Mouse (Mus musculus): ENCODE measurements around the gene Aes. TPM values are rescaled to one million over a fixed set of nuclear protein-coding genes. Genes with fewer than 3 reads are reported as not detected.

Gene Aes
- polyA plus RNA-seq, 1 experiment from 2014 or later, result 301 TPM

GRCm38 (mm10) chr10:81553232-81553631, 6.1 kb upstream of the Aes start:
- H3K4me3 ChIP-seq (ENCODE audit: inconsistent target), result no peak overlapping the region
- no peak overlapping the region for H3K27ac ChIP-seq
- no peaks in the 10 kb centered on the region for H3K36me3 ChIP-seq (ENCODE audit: inconsistent target)
- 91% methylated on average over 5 of the region's 5 CpGs for WGBS (ENCODE audit: missing documents)
- H3K79me2 ChIP-seq (ENCODE audit: inconsistent target), result no peaks in the 10 kb centered on the region

GRCm38 (mm10) chr10:81553807-81554755, 5.2 kb upstream of the Aes start:
- 90% methylated on average over 6 of the region's 6 CpGs for WGBS (ENCODE audit: missing documents)
- no peak overlapping the region for H3K27ac ChIP-seq

DNA sequence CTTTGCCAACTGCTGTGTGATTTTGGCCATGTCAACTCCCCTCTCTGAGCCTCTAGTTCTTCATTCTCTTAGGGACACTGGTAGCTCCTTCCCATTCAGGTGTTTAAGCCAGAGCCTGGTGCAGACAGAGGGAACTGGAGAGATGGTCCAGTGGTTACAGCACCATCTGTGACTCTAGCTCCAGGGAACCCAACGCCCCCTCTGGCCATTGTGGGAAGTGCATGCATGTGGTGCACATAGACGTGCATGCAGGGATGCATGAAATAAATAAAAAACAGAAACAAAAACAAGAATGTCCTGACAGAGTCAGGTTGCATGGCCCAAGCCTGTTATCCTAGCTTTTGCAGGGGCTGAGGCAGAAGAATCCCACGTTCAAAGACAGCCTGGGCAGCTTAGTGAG, 3.0 kb upstream of the Aes start:
- Histone ChIP-seq H3K4me3 (ENCODE audit: inconsistent target) (no peak overlapping the region), H3K27ac (no peak overlapping the region), H3K36me3 (ENCODE audit: inconsistent target) (no peaks in the 10 kb centered on the region), H3K79me2 (ENCODE audit: inconsistent target) (peaks cover 22% of the 10 kb centered on the region)
- 86% methylated on average over 3 of the region's 3 CpGs for WGBS (ENCODE audit: missing documents)

More at GRCm38 (mm10) chr10:81553807-81554755, 5.2 kb upstream of the Aes start:
- Histone ChIP-seq H3K36me3 (ENCODE audit: inconsistent target) (no peaks in the 10 kb centered on the region), H3K4me3 (ENCODE audit: inconsistent target) (no peak overlapping the region), H3K79me2 (ENCODE audit: inconsistent target) (peaks cover 3% of the 10 kb centered on the region; the same call in 1 of the 2 replicates)

DNA sequence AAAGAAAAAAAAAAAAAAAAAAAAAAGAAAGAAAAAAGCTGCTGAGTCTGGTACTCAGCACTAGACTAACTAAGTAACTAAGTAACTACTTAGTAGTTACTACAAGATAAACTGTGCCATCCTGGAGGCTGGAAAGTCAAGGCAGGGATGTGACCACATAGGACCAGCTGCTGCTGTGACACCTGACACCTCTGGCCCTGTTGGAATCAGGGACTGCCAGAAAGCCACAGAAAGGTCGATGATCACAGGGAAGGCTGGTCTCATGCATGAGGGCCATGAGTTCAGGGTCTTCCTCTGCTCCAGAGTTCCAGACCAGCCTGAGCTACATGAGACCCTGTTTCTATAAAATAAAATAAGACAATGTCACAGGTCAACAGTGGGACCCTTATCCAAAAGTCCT, 1.8 kb upstream of the Aes start:
- Histone ChIP-seq H3K4me3 (ENCODE audit: inconsistent target) (no peak overlapping the region), H3K36me3 (ENCODE audit: inconsistent target) (no peaks in the 10 kb centered on the region), H3K79me2 (ENCODE audit: inconsistent target) (peaks cover 34% of the 10 kb centered on the region), H3K27ac (no peak overlapping the region)
- 65% methylated on average over 1 of the region's 1 CpGs for WGBS (ENCODE audit: missing documents)

GRCm38 (mm10) chr10:81559627-81560539, 595 bp downstream of the Aes start:
- H3K27ac ChIP-seq, result peak overlapping the region; percentile 87
- H3K79me2 ChIP-seq (ENCODE audit: inconsistent target), result peaks cover 49% of the 10 kb centered on the region
- H3K4me3 ChIP-seq (ENCODE audit: inconsistent target), result peak overlapping the region; percentile 87
- peaks cover 7% of the 10 kb centered on the region; the same call in 1 of the 2 replicates for H3K36me3 ChIP-seq (ENCODE audit: inconsistent target)
- WGBS (ENCODE audit: missing documents), result under 1% methylated on average over 36 of the region's 36 CpGs

DNA sequence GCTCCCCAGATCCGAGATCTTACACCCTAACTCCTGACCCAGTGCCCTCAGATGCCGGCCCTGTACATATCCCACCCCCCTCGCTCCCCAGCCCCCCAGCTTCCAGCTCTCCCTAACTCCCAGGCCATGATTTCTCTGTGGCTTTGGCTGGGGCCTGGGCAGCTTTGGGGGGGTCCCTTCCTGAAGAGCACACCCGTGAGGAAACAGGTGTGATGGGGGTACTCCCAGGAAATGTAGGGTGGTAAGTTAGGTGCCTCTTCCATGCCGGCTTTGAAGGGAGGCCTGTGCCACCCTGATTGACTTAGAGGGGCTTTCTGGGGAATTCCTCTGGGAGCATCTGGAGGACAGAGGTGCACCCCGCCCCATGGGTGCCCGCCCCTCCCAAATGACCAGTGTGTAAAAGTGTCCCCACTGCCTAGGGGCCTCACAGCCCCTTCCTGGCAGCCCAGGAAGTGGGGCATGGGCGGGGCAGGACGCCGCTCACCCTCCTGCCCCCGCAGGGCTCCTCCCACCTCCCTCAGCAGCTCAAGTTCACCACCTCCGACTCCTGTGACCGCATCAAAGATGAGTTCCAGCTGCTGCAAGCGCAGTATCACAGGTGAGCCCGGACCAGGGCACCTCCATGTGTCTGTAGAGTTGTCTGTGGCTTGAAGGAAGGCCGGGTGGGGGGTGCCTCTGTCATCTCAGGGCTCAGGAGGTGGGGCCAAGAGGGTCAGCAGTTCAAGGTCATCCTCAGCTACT, 1.6 kb downstream of the Aes start:
- Histone ChIP-seq H3K36me3 (ENCODE audit: inconsistent target) (peaks cover 16% of the 10 kb centered on the region; the same call in 1 of the 2 replicates), H3K79me2 (ENCODE audit: inconsistent target) (peaks cover 49% of the 10 kb centered on the region), H3K4me3 (ENCODE audit: inconsistent target) (peak overlapping the region; percentile 87), H3K27ac (peak overlapping the region; percentile 87)
- 10% methylated on average over 13 of the region's 16 CpGs for WGBS (ENCODE audit: missing documents)

DNA sequence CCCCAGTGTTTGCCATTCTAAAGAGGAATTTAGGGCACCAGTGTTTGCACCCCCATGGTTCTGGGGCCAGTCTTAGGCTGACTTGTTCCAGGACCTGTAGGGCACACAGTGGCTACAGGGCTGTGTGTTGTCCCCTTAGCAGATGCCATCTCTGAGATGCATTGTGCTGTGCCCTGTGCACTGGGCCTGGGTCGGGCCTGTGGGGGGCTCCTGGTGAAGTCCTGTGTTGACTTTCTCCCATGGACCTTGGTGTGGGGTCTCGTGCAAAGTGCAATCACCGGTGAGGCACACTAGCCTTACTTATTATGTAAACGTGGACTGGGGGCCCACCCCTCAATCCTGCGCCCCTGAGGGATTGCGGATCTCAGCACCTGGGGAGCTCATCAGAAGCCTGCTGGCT, 3.1 kb downstream of the Aes start:
- no peak overlapping the region for H3K4me3 ChIP-seq (ENCODE audit: inconsistent target)
- H3K27ac ChIP-seq, result no peak overlapping the region
- peaks cover 49% of the 10 kb centered on the region for H3K79me2 ChIP-seq (ENCODE audit: inconsistent target)
- WGBS (ENCODE audit: missing documents), result 97% methylated on average over 6 of the region's 6 CpGs
- peaks cover 16% of the 10 kb centered on the region; the same call in 1 of the 2 replicates for H3K36me3 ChIP-seq (ENCODE audit: inconsistent target)

DNA sequence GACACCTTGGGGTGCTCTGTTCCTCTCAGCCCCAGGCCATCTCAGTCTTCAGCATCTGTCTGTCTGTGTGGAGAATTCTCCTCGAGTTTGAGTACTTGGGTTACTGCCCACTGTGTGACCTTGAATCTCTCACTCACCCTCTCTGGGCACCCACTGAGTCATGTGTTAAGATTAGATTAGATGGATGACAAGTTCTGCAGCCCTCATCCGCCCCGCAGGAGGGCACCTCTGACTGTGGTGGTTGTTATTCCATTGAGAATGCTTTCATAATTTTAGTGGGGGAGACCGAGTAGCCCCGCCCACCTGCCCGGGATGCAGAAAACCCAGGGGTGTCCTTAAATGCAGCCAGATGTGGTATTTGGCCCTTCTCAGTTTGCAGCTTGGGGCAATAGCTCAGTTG, 4.2 kb downstream of the Aes start:
- peaks cover 49% of the 10 kb centered on the region for H3K79me2 ChIP-seq (ENCODE audit: inconsistent target)
- H3K36me3 ChIP-seq (ENCODE audit: inconsistent target), result peaks cover 16% of the 10 kb centered on the region; the same call in 1 of the 2 replicates
- no peak overlapping the region for H3K4me3 ChIP-seq (ENCODE audit: inconsistent target)
- H3K27ac ChIP-seq, result no peak overlapping the region
- WGBS (ENCODE audit: missing documents), result 77% methylated on average over 6 of the region's 6 CpGs

GRCm38 (mm10) chr10:81564216-81564615, 4.9 kb downstream of the Aes start:
- no peak overlapping the region for H3K4me3 ChIP-seq (ENCODE audit: inconsistent target)
- H3K79me2 ChIP-seq (ENCODE audit: inconsistent target), result peaks cover 46% of the 10 kb centered on the region
- WGBS (ENCODE audit: missing documents), result 44% methylated on average over 10 of the region's 10 CpGs
- peaks cover 16% of the 10 kb centered on the region; the same call in 1 of the 2 replicates for H3K36me3 ChIP-seq (ENCODE audit: inconsistent target)
- H3K27ac ChIP-seq, result no peak overlapping the region

- no peak overlapping the region for H3K4me3 ChIP-seq (ENCODE audit: inconsistent target)
- WGBS (ENCODE audit: missing documents), result 88% methylated on average over 10 of the region's 10 CpGs
- H3K79me2 ChIP-seq (ENCODE audit: inconsistent target), result peaks cover 43% of the 10 kb centered on the region
- peaks cover 16% of the 10 kb centered on the region; the same call in 1 of the 2 replicates for H3K36me3 ChIP-seq (ENCODE audit: inconsistent target)
- no peak overlapping the region for H3K27ac ChIP-seq
Observed at GRCm38 (mm10) chr10:81564734-81565133, 5.4 kb downstream of the Aes start.

GRCm38 (mm10) chr10:81565257-81566228, 6.3 kb downstream of the Aes start:
- Histone ChIP-seq H3K36me3 (ENCODE audit: inconsistent target) (peaks cover 16% of the 10 kb centered on the region; the same call in 1 of the 2 replicates), H3K27ac (no peak overlapping the region), H3K4me3 (ENCODE audit: inconsistent target) (no peak overlapping the region), H3K79me2 (ENCODE audit: inconsistent target) (peaks cover 35% of the 10 kb centered on the region)
- WGBS (ENCODE audit: missing documents), result 78% methylated on average over 18 of the region's 20 CpGs

DNA sequence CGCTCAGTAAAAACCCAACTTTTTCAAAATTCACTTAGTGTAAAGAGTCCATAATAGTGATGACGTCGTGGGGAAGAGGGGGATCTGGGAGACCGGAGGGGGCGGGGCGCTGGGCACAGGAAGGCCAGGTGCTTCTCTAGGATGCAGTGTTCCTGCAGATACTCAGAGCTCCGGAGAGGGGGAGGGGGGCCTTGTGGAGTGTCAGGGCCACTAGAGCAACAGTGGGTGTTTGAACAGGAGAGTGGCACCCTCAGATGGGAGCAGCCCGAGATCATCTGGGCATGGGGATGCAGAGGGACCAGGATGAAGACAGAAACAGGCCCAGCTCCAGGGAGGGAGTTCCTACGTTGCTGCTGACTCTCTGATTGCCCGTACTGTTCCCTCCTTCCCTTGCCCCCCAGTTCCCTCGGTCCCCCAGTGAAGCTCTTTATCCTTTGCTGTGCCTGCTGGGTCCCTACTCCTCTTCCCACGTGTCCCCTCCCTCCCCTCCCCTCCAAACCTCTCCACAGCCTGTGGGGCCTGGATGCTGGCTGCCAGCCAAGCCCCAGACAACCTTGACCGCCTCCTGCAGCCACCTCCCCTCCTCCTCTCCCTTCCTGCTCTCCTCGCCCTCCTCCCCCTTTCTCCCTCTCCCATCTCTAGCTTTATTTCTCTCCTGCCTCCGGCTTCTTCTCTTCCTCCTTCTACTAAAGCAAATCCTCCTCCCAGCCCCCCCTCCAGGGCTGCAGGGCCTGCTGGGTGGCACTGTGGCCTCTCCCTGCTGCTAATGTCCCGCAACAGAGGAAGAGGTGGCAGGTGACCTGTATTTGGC, 9.3 kb downstream of the Aes start:
- WGBS (ENCODE audit: missing documents), result 51% methylated on average over 16 of the region's 16 CpGs
- Histone ChIP-seq H3K4me3 (ENCODE audit: inconsistent target) (no peak overlapping the region), H3K27ac (no peak overlapping the region)

More for the DNA sequence above, 9.3 kb downstream of the Aes start:
- Histone ChIP-seq H3K36me3 (ENCODE audit: inconsistent target) (peaks cover 16% of the 10 kb centered on the region; the same call in 1 of the 2 replicates), H3K79me2 (ENCODE audit: inconsistent target) (peaks cover 4% of the 10 kb centered on the region)
